Mouse (Mus musculus) liver, embryonic 12.5 days (tissue): ENCODE data around the gene Mcrip1. TPM values are rescaled to one million over a fixed set of nuclear protein-coding genes. Genes with fewer than 3 reads are reported as not detected.
"Not testable (repeated sequence)": the region's sequence is repeated elsewhere in the genome, so short reads cannot be mapped to it uniquely, and the experiment has no call there.

Source experiments
- ATAC-seq: fragments of 200-750 bp; cut with Nextera tagmentation; 2 replicates; pipeline ENCODE4 v1.8.0; 2017; ENCODE audit warnings: moderate number of reproducible peaks, mild to moderate bottlenecking, moderate library complexity
- H3K27ac ChIP-seq: fragments of 300-500 bp; sonication (generic); 2 replicates; pipeline ENCODE4 v1.5.1; 2016; ENCODE audit warnings: mild to moderate bottlenecking
- H3K27me3 ChIP-seq: fragments of 300-500 bp; sonication (generic); replicated peaks from 2 replicates; pipeline ENCODE4 v1.6.1; 2016; ENCODE audit warnings: mild to moderate bottlenecking, moderate library complexity
- H3K36me3 ChIP-seq: fragments of 300-500 bp; sonication (generic); 2 replicates; pipeline ENCODE4 v1.6.1; 2016; ENCODE audit warnings: mild to moderate bottlenecking, moderate library complexity
- H3K4me1 ChIP-seq: fragments of 300-500 bp; sonication (generic); 2 replicates; pipeline ENCODE4 v1.6.1; 2016
- H3K4me2 ChIP-seq: fragments of 300-500 bp; sonication (generic); 2 replicates; pipeline ENCODE4 v1.6.1; 2016; ENCODE audit warnings: mild to moderate bottlenecking, moderate library complexity
- H3K4me3 ChIP-seq: fragments of 300-500 bp; sonication (generic); 2 replicates; pipeline ENCODE4 v1.5.1; 2016; ENCODE audit warnings: mild to moderate bottlenecking, moderate library complexity
- H3K9ac ChIP-seq: fragments of 300-500 bp; sonication (generic); 2 replicates; pipeline ENCODE4 v1.6.1; 2016; ENCODE audit warnings: mild to moderate bottlenecking, moderate library complexity
- H3K9me3 ChIP-seq: fragments of 300-500 bp; sonication (generic); replicated peaks from 2 replicates; pipeline ENCODE4 v1.6.1; 2016; ENCODE audit warnings: mild to moderate bottlenecking, moderate library complexity
- WGBS: fragments of 180-500 bp; shearing (Covaris S2); methylation state at CpG from one replicate; pipeline ENCODE4 v1.1.7; 2016; ENCODE audit not compliant: insufficient replicate concordance; 5-methylcytosine and 5-hydroxymethylcytosine counted together
- polyA plus RNA-seq: library from polyadenylated mRNA; unstranded; fragments of >200 nt; fragmentation: Nextera tagmentation; extraction: Ambion mirVana; gene quantifications from 2 replicates; pipeline ENCODE4 v1.2.1, GENCODE M21; 2016

Mcrip1 gene
- polyA plus RNA-seq, 1 experiment from 2014 or later, result 61.8 TPM

DNA sequence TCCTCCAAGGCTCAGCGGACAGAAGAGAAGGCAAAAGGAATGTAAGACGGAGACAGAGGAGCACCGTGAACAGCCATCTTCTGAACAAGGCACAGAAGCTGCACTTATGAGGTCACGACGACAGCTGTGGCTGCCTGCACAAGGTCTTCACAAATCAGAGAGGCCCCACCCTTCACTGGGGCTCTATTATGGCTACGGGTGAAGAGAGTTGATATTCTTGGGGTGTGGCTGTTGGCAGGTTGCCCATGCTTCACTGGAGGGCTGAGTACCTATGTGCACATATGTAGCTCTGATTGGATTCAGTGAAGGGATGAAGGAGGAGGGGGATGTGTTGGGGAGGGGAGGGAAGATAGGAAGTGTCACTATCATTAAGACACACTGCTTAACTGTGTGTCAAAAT, 31.0 kb downstream of the Mcrip1 start:
- H3K4me3 ChIP-seq, result no peak overlapping the region
- peaks cover 38% of the 10 kb centered on the region for H3K4me1 ChIP-seq
- peak; percentile 25; the same call in 1 of the 2 replicates for ATAC-seq
- no peaks in the 10 kb centered on the region for H3K36me3 ChIP-seq
- no peaks in the 10 kb centered on the region for H3K9me3 ChIP-seq
- 0 out of 2 replicates have a peak, but pooled peaks cover 4% of the 10 kb centered on the region for H3K27me3 ChIP-seq
- H3K9ac ChIP-seq, result no peak overlapping the region
- H3K27ac ChIP-seq, result no peak overlapping the region; the same call in 1 of the 2 replicates
- H3K4me2 ChIP-seq, result no peak overlapping the region
- 63% methylated on average over 6 of the region's 6 CpGs for WGBS

DNA sequence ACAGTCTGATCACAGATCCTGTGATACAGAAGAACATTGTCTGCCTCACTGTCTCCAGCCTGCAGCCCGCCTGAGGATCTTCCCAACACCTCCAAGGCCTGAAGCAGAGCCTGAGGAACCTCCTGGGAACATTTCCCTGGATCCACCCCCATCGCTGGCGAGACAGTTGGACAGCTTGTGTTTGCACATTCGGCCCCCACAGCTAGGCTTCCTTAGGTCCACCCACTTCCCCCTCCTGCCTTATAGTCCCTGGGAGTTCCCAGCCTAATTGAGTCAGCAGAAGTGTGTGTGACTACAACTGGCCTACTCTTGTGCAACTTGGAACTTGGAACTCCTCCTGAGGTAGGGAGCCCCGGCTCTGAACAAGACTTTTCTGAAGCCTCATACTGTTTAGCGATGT, 31.5 kb downstream of the Mcrip1 start:
- 35% methylated on average over 6 of the region's 6 CpGs for WGBS
- no peaks in the 10 kb centered on the region for H3K9me3 ChIP-seq
- peaks cover 38% of the 10 kb centered on the region for H3K4me1 ChIP-seq
- H3K27ac ChIP-seq, result peak overlapping the region; percentile 11; the same call in 1 of the 2 replicates
- no peak overlapping the region for H3K4me2 ChIP-seq
- no peak for ATAC-seq
- H3K36me3 ChIP-seq, result no peaks in the 10 kb centered on the region
- 0 out of 2 replicates have a peak, but pooled peaks cover 4% of the 10 kb centered on the region for H3K27me3 ChIP-seq
- no peak overlapping the region for H3K4me3 ChIP-seq
- no peak overlapping the region for H3K9ac ChIP-seq

DNA sequence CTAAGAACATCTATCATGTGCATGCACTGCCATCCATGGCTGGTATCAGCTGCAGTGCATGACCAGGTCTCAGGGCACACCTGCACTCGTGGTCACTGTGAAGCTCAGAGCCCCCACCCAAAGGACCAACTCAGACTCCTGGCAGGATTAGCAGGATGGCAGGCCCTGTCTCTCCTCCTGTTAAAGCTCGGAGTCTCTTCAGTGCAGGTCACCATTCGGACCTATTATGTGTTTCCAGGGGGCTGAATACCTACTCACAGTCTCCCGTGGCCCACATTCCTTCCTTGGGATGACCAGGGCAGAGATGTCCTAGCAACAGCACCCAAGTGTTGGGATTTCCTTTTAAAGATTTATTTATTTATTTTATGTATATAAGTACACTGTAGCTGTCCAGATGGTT, 32.4 kb downstream of the Mcrip1 start:
- H3K4me1 ChIP-seq, result peaks cover 38% of the 10 kb centered on the region

DNA sequence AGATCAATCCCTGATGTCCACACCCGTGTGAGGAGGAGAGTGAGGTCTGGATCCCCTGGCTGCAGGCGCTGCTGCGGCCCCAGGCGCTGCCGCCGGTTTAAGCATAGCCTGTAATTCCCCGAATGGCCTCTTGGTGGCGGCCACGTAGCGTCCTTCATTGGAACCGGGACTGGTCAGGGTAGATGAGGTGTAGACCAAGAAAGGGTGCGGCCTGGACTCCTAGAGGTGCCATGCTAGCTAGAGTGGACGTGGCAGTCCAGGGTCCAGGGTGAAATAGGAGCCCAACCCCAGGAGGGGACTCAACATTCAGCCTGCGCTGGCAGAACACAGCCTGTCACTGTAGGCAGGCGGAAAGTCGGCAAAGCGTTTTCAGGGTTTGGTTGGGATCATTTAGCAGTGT, 33.9 kb downstream of the Mcrip1 start:
- ATAC-seq, result peak; percentile 35; the same call in 1 of the 2 replicates
- Histone ChIP-seq H3K9me3 (no peaks in the 10 kb centered on the region), H3K9ac (no peak overlapping the region), H3K27ac (no peak overlapping the region), H3K4me3 (no peak overlapping the region), H3K27me3 (0 out of 2 replicates have a peak, but pooled peaks cover 4% of the 10 kb centered on the region), H3K36me3 (no peaks in the 10 kb centered on the region), H3K4me2 (no peak overlapping the region), H3K4me1 (peaks cover 43% of the 10 kb centered on the region)
- WGBS, result 21% methylated on average over 17 of the region's 17 CpGs

More for the DNA sequence above, 32.4 kb downstream of the Mcrip1 start:
- 0 out of 2 replicates have a peak, but pooled peaks cover 4% of the 10 kb centered on the region for H3K27me3 ChIP-seq
- H3K4me3 ChIP-seq, result no peak overlapping the region
- WGBS, result 57% methylated on average over 4 of the region's 4 CpGs
- no peaks in the 10 kb centered on the region for H3K36me3 ChIP-seq
- no peak for ATAC-seq
- no peaks in the 10 kb centered on the region for H3K9me3 ChIP-seq
- H3K4me2 ChIP-seq, result no peak overlapping the region
- no peak overlapping the region for H3K9ac ChIP-seq
- no peak overlapping the region for H3K27ac ChIP-seq

DNA sequence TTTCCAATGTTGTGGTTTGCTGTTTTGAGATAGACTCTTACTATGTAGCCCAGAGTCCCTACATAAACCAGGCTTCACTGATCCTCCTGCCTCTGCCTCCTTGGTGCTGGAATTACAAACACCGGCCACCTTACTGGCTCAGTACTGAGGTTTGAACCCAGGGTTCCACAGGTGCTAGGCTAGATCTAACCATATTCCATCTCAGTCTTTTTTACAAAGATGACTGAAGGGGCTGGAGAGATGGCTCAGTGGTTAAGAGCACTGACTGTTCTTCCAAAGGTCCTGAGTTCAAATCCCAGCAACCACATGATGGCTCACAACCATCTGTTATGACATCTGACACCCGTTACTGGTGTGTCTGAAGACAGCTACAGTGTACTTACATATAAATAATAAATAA, 35.3 kb downstream of the Mcrip1 start:
- not testable (repeated sequence) for H3K4me3 ChIP-seq, H3K9me3 ChIP-seq, H3K4me2 ChIP-seq, H3K9ac ChIP-seq, H3K27ac ChIP-seq, ATAC-seq, H3K36me3 ChIP-seq, H3K27me3 ChIP-seq
- WGBS, result 83% methylated on average over 2 of the region's 2 CpGs
- H3K4me1 ChIP-seq, result peaks cover 43% of the 10 kb centered on the region

DNA sequence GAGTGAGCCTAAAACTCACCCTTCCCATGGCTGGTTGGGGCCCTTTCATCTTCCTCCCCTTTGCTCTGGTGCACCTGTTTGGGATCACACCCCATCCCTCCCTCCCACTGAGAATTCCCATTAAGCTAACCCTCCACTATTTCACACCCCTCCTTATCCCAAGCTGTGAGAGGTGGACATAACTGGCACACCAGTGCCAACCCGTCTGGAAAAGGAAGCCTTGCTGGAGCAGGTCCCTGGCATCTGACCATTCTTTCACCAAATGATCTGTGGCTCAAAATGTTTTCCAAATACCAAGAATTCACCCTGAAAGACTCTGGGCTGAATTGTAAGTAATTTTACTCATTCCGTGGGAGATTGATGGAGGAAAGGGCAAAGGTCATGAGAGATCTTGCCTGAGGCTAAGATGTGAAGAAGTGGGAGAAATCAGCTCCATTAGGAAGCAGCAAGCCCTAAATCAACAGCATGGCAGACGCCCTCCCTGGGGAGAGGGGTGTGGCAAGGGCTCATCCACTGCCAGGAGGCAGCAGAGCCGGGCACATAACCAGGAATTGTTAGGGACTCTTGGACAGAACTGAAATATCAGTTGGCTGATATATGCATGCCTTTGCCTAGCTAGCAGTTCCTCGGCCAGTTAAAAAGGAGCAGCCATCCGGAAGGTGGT, 36.6 kb downstream of the Mcrip1 start:
- H3K9me3 ChIP-seq, result no peaks in the 10 kb centered on the region
- no peak overlapping the region for H3K4me2 ChIP-seq
- no peak overlapping the region for H3K9ac ChIP-seq
- H3K4me3 ChIP-seq, result no peak overlapping the region
- 55% methylated on average over 6 of the region's 6 CpGs for WGBS
- H3K36me3 ChIP-seq, result no peaks in the 10 kb centered on the region
- no peak overlapping the region for H3K27ac ChIP-seq
- H3K27me3 ChIP-seq, result 0 out of 2 replicates have a peak, but pooled peaks cover 4% of the 10 kb centered on the region
- peaks cover 36% of the 10 kb centered on the region for H3K4me1 ChIP-seq
- no peak for ATAC-seq

DNA sequence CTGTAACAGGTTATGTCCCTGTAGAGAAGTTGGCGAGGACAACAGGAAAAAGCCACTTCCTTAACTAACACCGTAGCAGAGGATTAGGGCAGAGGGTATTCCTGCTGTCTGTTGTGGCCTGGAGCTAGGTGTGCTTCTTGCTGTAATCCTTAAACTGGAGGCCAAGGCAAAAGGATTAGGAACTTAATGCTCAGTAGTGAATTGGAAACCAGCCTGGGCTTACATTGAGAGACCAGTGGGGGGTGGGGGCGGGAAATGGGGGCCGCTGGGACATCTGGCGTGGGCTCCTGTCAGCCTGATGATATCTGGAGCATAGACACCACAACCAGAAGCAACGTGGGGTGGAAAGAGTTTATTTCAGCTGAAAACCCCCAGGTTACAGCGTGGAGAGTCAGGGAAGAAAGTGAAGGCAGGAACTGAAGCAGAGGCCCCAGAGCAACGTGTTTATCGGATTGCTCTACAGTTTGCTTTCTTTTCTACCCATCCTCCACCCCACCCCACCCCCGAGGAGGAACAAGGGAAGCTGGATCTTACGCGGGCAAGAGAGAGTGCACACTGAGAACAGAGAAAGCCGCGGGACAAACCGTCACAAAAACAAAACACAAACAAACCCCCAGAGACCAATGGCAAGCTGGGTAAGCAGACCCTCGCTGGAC, 39.0 kb downstream of the Mcrip1 start:
- ATAC-seq, result peak; percentile 81
- peaks cover 47% of the 10 kb centered on the region for H3K4me1 ChIP-seq
- 0 out of 2 replicates have a peak, but pooled peaks cover 4% of the 10 kb centered on the region for H3K27me3 ChIP-seq
- peak overlapping the region; percentile 84 for H3K27ac ChIP-seq
- peak overlapping the region; percentile 70 for H3K9ac ChIP-seq
- no peaks in the 10 kb centered on the region for H3K36me3 ChIP-seq
- peak overlapping the region; percentile 51 for H3K4me3 ChIP-seq
- peak overlapping the region; percentile 74 for H3K4me2 ChIP-seq
- WGBS, result 2% methylated on average over 16 of the region's 16 CpGs
- no peaks in the 10 kb centered on the region for H3K9me3 ChIP-seq

DNA sequence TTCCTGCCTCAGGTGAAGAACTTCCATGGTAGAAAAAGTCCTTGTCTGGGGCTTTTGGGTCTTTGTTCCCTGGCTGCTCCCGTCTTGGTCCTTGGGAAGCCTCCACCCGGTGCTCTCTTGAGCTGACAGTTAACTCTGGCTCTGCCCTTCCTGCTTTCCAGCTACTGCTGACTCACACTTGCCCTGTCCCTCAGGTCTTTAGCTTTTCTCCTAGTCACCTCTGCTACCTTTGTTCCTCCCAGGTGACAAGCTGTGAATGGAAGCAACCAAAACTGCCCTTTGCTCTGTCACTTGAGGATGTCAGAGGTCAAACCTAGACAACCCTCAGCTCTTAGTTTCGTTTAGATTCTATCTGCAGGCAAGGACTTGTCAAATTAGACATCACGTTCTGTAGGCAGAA, 39.6 kb downstream of the Mcrip1 start:
- peak; percentile 50; the same call in 1 of the 2 replicates for ATAC-seq
- Histone ChIP-seq H3K4me3 (peak overlapping the region; percentile 51; the same call in 1 of the 2 replicates), H3K36me3 (no peaks in the 10 kb centered on the region), H3K9me3 (no peaks in the 10 kb centered on the region), H3K27me3 (0 out of 2 replicates have a peak, but pooled peaks cover 4% of the 10 kb centered on the region), H3K9ac (peak overlapping the region; percentile 70), H3K4me2 (peak overlapping the region; percentile 74), H3K27ac (peak overlapping the region; percentile 84), H3K4me1 (peaks cover 47% of the 10 kb centered on the region)
- 18% methylated on average over 4 of the region's 4 CpGs for WGBS

DNA sequence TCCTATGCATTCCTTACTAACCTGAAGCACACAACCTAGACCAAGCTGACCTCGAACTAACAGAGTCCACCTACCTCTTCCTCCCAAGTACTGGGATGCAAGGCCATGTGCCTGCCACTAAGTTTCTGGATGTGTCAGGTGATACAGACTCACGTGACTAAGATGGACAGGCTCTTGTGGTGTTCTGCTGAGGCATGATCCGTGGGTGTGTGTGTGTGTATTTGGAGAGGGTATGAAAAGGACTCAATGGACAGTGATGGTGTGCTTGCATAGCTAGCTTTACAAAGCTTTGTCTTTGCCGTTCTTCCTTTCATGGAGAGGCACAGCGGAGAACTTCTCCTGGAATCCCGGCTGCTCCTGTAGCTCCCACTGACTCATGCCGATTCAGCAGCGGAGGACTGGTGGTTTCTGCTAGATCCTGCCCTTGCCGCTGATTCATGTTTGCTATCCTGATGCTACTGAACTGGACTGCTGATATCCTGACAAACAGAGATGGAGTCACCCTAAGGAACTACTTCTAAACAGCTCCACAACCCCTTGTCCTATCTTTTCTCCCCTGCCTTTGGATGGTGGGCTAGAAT, 41.1 kb downstream of the Mcrip1 start:
- no peaks in the 10 kb centered on the region for H3K9me3 ChIP-seq
- H3K36me3 ChIP-seq, result no peaks in the 10 kb centered on the region
- no peak for ATAC-seq
- H3K27me3 ChIP-seq, result no peaks in the 10 kb centered on the region
- no peak overlapping the region for H3K4me2 ChIP-seq
- H3K4me3 ChIP-seq, result no peak overlapping the region
- peaks cover 47% of the 10 kb centered on the region for H3K4me1 ChIP-seq
- WGBS, result 71% methylated on average over 9 of the region's 9 CpGs
- no peak overlapping the region for H3K9ac ChIP-seq
- H3K27ac ChIP-seq, result no peak overlapping the region

DNA sequence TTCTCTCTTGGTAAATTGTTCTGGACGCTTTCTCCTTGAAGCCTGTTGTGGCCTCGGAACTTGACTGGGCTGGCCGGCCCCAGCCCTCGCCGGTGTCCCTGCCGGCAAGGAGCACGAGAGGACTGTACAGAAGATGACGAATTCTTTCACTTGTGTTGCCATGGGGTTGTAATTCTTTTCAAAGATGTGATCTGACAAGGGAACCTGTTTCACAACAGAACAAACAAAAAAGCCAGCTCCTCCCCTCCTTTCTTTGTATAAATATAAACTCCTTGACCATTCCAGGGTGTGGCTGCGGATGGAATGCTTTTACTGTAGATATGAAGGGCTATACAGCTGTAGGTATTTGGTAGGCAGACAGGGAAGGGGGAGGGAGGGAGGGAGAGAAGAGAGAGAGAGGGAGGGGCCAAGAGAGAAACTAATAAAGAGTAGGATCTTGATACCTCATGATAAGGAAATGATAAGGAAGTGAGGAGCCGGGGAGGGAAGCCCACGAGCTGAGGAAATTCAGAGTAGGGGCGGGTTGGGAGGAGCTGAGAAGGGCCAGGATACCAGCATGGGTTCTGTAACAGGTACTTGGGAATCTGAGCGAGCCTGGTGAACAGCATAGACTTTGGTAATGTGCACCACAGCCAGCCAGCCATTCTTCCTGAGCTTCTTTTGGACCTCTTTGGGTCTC, 41.8 kb downstream of the Mcrip1 start:
- H3K4me1 ChIP-seq, result peaks cover 47% of the 10 kb centered on the region
- no peaks in the 10 kb centered on the region for H3K27me3 ChIP-seq
- 71% methylated on average over 13 of the region's 13 CpGs for WGBS
- H3K4me3 ChIP-seq, result no peak overlapping the region
- no peak overlapping the region for H3K9ac ChIP-seq
- H3K36me3 ChIP-seq, result no peaks in the 10 kb centered on the region
- no peak overlapping the region for H3K4me2 ChIP-seq
- no peak for ATAC-seq
- H3K27ac ChIP-seq, result no peak overlapping the region
- H3K9me3 ChIP-seq, result no peaks in the 10 kb centered on the region

DNA sequence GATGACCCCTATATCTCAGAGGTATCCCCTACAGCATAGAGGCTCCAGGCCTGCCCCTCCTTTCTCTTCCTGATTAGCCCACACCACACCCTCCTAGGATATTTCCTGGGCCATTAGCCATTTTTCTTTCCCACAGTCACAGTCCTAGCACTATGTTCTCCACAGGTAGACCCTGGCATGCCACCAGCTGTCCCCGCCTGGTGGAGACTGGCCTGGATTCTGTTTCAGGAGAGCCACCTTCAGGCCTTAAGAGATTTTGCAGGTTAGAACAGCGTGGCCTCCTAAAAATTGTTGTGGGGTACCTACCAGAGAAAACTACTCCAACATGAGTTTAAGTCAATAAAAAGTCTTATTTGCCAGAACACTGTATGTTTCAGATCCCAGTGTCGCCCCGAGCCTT, 42.6 kb downstream of the Mcrip1 start:
- WGBS, result 60% methylated on average over 4 of the region's 4 CpGs
- H3K9me3 ChIP-seq, result no peaks in the 10 kb centered on the region
- no peaks in the 10 kb centered on the region for H3K36me3 ChIP-seq
- H3K27me3 ChIP-seq, result no peaks in the 10 kb centered on the region
- H3K4me3 ChIP-seq, result no peak overlapping the region
- ATAC-seq, result no peak
- no peak overlapping the region for H3K27ac ChIP-seq
- H3K9ac ChIP-seq, result no peak overlapping the region
- H3K4me1 ChIP-seq, result peaks cover 46% of the 10 kb centered on the region
- no peak overlapping the region for H3K4me2 ChIP-seq
